Mouse (Mus musculus): ENCODE data around the gene Relb.

GRCm38 (mm10) chr7:19600562-19600961 lies 28.7 kb downstream of the Relb start:
- no peak for TF ChIP-seq POLR2A (IDR thresholded peaks at IDR 0.05; ENCODE audit: low read depth, low read length)
- TF ChIP-seq CTCF (IDR thresholded peaks at IDR 0.05; ENCODE audit: extremely low read depth, insufficient read depth, insufficient read length, insufficient replicate concordance) = no peak

Data from spleen, adult 2 months (tissue).